Mouse (Mus musculus): Measurements from ENCODE around the gene Asxl1.
A peak's percentile ranks its signal among the peaks of the same experiment; 100 is the strongest.

Gene Asxl1

DNA sequence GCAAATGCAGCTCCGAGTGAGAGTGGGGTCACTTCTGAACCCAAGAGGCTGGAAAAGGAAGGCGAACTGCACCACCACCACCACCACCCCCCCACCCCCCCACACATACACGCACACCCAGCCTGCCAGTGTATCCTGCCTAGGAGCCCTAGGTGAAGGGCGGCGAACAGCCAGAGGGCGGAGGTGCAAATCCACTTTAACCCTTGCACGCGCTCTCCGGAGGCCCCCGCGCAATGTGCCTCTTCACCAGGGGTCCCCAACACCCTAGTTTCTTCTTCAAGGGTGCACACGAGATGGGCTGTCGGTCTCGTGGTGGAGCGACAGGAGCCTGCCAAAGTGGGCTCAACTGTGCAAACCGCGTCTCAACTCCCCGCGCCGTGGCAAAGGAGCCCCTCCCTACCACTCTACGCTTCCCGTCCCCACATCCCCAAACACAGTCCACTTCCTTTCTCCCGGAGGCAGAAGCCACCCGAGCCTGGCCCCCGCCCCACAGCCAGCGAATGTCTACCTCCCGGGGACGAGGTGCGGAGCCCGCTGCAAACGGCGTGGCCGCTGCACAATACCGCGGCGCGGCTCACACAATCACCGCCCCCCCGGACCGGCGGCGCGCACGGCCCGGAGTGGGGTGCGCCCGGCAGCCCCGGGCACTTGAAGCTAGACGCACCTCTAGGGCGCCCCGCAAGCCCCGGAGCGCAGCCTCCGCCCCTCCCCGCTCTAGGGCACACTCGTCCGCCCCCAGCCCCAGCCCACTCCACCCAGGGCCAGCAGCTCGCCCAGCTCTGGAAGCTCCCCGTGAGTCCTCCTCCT lies 98.0 kb downstream of the Asxl1 start:
- DNase-seq (ENCODE audit: low spot score in 2 of 2), result no peak

DNA sequence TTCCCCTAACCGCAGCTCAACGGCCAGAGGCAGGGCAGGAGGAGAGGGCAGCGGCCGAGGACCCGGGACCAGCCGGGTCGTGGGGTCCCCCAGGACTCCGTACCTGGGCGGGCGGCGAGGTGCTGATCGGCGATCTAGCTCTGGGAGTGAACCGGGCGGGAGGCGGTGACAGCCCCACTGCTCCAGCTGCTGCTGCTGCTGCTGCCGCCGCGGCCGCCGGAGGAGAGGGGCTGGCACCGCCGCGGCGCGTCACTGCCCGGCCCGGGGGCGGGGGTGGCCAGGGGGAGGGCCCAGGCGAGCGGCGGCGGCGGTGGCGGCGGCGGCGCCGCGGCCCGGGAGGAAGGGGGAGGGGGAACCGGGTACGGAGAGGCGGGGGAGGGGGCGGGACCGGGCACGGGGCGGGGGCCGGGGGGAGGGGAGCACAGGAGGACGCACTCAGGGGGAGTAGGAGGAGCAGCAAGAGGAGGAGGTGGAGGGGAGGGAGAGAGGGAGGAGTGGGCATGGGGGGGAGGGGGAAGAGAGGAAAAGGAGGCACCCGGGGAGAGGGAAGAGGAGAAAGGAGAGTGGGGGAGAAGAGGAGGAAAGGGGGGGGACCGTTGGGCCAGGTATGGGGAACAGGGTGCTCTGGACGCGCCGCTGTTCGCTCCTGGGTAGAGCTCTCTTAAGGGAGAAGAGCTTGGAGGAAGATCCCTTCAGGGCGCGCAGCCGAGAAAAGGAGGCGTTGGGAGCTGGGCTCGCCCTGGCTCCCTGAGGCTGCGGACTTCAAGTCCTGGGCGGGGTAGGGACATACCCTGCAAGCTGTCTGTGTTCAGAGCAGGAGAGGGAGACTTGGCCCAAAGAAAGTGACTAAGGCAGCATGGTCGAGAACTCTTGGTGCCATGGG lies 98.9 kb downstream of the Asxl1 start:
- peak in 1 of 2 experiments; percentile 49 for DNase-seq (ENCODE audit: low spot score in 2 of 2)

GRCm38 (mm10) chr2:153445137-153446016 lies 99.7 kb downstream of the Asxl1 start:
- no peak for DNase-seq (ENCODE audit: low spot score in 2 of 2)

- DNase-seq (ENCODE audit: low spot score in 2 of 2), result peak in 1 of 2 experiments; percentile 53
These were observed 100.4 kb downstream of the Asxl1 start for GRCm38 (mm10) chr2:153446017-153446408.

DNA sequence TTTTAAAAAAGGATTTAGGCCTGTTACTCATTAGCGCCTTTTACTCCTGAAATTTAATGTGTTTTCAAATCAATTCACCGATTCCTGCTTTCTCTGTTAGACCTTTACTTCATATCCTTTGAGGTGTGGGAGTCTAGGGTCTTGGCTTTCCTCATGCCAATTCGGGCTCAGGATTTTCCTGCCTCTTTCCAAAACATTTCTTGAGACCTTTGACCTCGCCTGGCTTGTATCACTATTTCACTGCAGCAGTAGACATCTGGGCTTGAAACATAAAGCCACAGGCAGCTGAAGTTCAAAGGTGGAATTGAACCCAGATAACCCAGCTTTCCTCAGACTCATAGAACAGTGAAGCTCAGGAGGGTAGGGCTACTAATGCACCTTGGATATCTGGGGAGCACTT lies 100.8 kb downstream of the Asxl1 start:
- DNase-seq (ENCODE audit: low spot score in 2 of 2), result no peak

- DNase-seq (ENCODE audit: low spot score in 2 of 2), result no peak
These were observed 102.1 kb downstream of the Asxl1 start for GRCm38 (mm10) chr2:153447719-153448118.

GRCm38 (mm10) chr2:153448519-153448918 lies 102.9 kb downstream of the Asxl1 start:
- DNase-seq (ENCODE audit: low spot score in 2 of 2), result no peak
